Mouse (Mus musculus): ENCODE results near the gene Gm10234.

- TF ChIP-seq CTCF (IDR thresholded peaks at IDR 0.05), result no peak
- TF ChIP-seq POLR2A (IDR thresholded peaks at IDR 0.05; ENCODE audit: insufficient read depth, low read depth, low read length), result no peak
Observed at GRCm38 (mm10) chr6:95331191-95331590, 9.3 kb downstream of the Gm10234 start.
